Mouse (Mus musculus) stomach, adult 2 months (tissue): Measurements from ENCODE around the gene Map3k10. TPM values are rescaled to one million over a fixed set of nuclear protein-coding genes. Genes with fewer than 3 reads are reported as not detected.

Experiments used
- polyA plus RNA-seq: library from polyadenylated mRNA; depleted of rRNA; stranded (reverse); fragments of >200 nt; gene quantifications from 2 replicates; pipeline ENCODE4 v1.2.3, GENCODE M21; 2012; rRNA removed

The Map3k10 gene
- polyA plus RNA-seq = 11.8 and 20.9 TPM in 2 replicates

GRCm38 (mm10) chr7:27674522-27675221, at the start of gene Map3k10:
Map3k10 (minus strand) TSS chr7:27674598.

GRCm38 (mm10) chr7:27688815-27689612, 14.6 kb upstream of the Map3k10 start, which contains the start of gene Zfp607b:
Zfp607b (plus strand) TSS chr7:27689340.

GRCm38 (mm10) chr7:27653681-27654437, 20.5 kb downstream of the Map3k10 start, which contains the start of gene Ttc9b:
Ttc9b (plus strand) TSS chr7:27653915.

Other genes starting within 250 kb of the Map3k10 start
- 0.18 and 0.35 TPM in 2 replicates for gene Sptbn4, start 226.9 kb downstream of the Map3k10 start, polyA plus RNA-seq
- gene Blvrb, start 226.6 kb downstream of the Map3k10 start, polyA plus RNA-seq = 80.6 and 91.8 TPM in 2 replicates
- gene Sertad3, start 200.8 kb downstream of the Map3k10 start, polyA plus RNA-seq = 13.6 and 15.2 TPM in 2 replicates
- gene Sertad1, start 187.7 kb downstream of the Map3k10 start, polyA plus RNA-seq = 43.0 and 64.9 TPM in 2 replicates
- gene Prx, start 175.3 kb downstream of the Map3k10 start, polyA plus RNA-seq = 0.47 and 0.56 TPM in 2 replicates
- 0.52 and 0.69 TPM in 2 replicates for gene Hipk4, start 151.3 kb downstream of the Map3k10 start, polyA plus RNA-seq
- gene Pld3, start 121.4 kb downstream of the Map3k10 start, polyA plus RNA-seq = 218 and 320 TPM in 2 replicates
- gene 2310022A10Rik, start 121.4 kb downstream of the Map3k10 start, polyA plus RNA-seq = 12.4 and 12.5 TPM in 2 replicates
- gene Akt2, start 83.0 kb downstream of the Map3k10 start, polyA plus RNA-seq = 27.8 and 30.4 TPM in 2 replicates
- 0.04 and 0.30 TPM in 2 replicates for gene Ttc9b, start 20.7 kb downstream of the Map3k10 start, polyA plus RNA-seq
- 0.47 TPM in 1 of 2 replicates, not detected in the other for gene Zfp607b, start 14.7 kb upstream of the Map3k10 start, polyA plus RNA-seq
- gene Zfp60, start 56.8 kb upstream of the Map3k10 start, polyA plus RNA-seq = 0.09 and 0.19 TPM in 2 replicates
- 0.08 and 0.10 TPM in 2 replicates for gene Zfp626, start 132.6 kb upstream of the Map3k10 start, polyA plus RNA-seq
- 0.02 and 0.05 TPM in 2 replicates for gene Zfp59, start 164.0 kb upstream of the Map3k10 start, polyA plus RNA-seq
- gene Zfp607a, start 182.9 kb upstream of the Map3k10 start, polyA plus RNA-seq = 0.09 and 0.11 TPM in 2 replicates